Comparison of ENCODE assay signal across 20 mouse cellular contexts in genomic region chr11:23169742-23170428, GRCm38 (mm10).
DNase-seq lines count a peak whose midpoint lies in the region; ATAC-seq and TF ChIP-seq lines count a peak whose summit lies in the region.
"Had no signal": no experiment of that assay in that cellular context is flagged by ENCODE, and none has a peak within 500 bp of the region (broad histone marks: within the 10 kb centered on the region; RNA-seq: fewer than 3 reads in every experiment).

No protein-coding gene starts in this region.

- TF ChIP-seq CTCF in intestine, postnatal 0 days (IDR thresholded peaks at IDR 0.05; ENCODE audit: low read depth) = no peak
- no peak for TF ChIP-seq CTCF in liver, postnatal 0 days (IDR thresholded peaks at IDR 0.05; ENCODE audit: low read depth)

- no peaks in the 10 kb centered on the region for H3K36me3 ChIP-seq in intestine, embryonic 15.5 days
- no peaks in the 10 kb centered on the region for H3K36me3 ChIP-seq in intestine, postnatal 0 days (ENCODE audit: control insufficient read depth, insufficient read depth)
- H3K36me3 ChIP-seq in liver, postnatal 0 days (replicated peaks; ENCODE audit: insufficient read depth, low read length) = no peaks in the 10 kb centered on the region
- H3K36me3 ChIP-seq in forebrain, embryonic 10.5 days (replicated peaks) = no peaks in the 10 kb centered on the region
- H3K36me3 ChIP-seq: embryonic facial prominence, embryonic 12.5 days; forebrain, embryonic 12.5 days; midbrain, embryonic 10.5 days; neural tube, embryonic 15.5 days had no signal

- no peak overlapping the region for H3K9ac ChIP-seq in intestine, embryonic 15.5 days
- no peak overlapping the region for H3K9ac ChIP-seq in intestine, postnatal 0 days (ENCODE audit: low read depth, low read length)
- H3K9ac ChIP-seq in liver, postnatal 0 days (replicated peaks) = no peak overlapping the region
- H3K9ac ChIP-seq: embryonic facial prominence, embryonic 12.5 days; forebrain, embryonic 12.5 days; neural tube, embryonic 15.5 days had no signal

- peak; percentile 15 for DNase-seq in liver, postnatal 0 days
- DNase-seq in neural tube, embryonic 10.5 days (ENCODE audit: extremely low spot score, low spot score) = no peak
- DNase-seq in forebrain, embryonic 10.5 days (ENCODE audit: extremely low spot score, low spot score) = no peak
- DNase-seq: adrenal gland, postnatal 10 days; cerebellum, postnatal 14 days; heart, adult 18-20 months; heart, postnatal 36 days; retina, postnatal 1 day; thymus, postnatal 36 days had no signal

- no peak overlapping the region for H3K4me2 ChIP-seq in intestine, embryonic 15.5 days (replicated peaks)
- H3K4me2 ChIP-seq in intestine, postnatal 0 days (replicated peaks; ENCODE audit: low read depth) = no peak overlapping the region
- peak overlapping the region; percentile 34; the same call in 1 of the 2 replicates for H3K4me2 ChIP-seq in liver, postnatal 0 days (ENCODE audit: low read depth, low read length)
- H3K4me2 ChIP-seq: embryonic facial prominence, embryonic 12.5 days; forebrain, embryonic 12.5 days; neural tube, embryonic 15.5 days had no signal

- peak; percentile 65; the same call in 1 of the 2 replicates for ATAC-seq in intestine, embryonic 15.5 days
- no peak for ATAC-seq in intestine, postnatal 0 days
- ATAC-seq in erythroid progenitor cell, adult 5-6 weeks (replicated peaks; ENCODE audit: low FRiP score, poor library complexity, severe bottlenecking) = peak; percentile 97
- ATAC-seq in liver, postnatal 0 days = peak; percentile 94
- ATAC-seq in CD4-positive, CD25-positive, alpha-beta regulatory T cell, adult 4 months = no peak

- 41% methylated on average over 3 of the region's 3 CpGs for WGBS in intestine, embryonic 15.5 days
- 39% methylated on average over 3 of the region's 3 CpGs for whole genome bisulfite sequencing in intestine, postnatal 0 days
- 35% methylated on average over 3 of the region's 3 CpGs for WGBS in liver, postnatal 0 days (ENCODE audit: insufficient replicate concordance)
- 89% methylated on average over 3 of the region's 3 CpGs for WGBS in forebrain, embryonic 10.5 days

- TF ChIP-seq EP300 in liver, postnatal 0 days (IDR thresholded peaks at IDR 0.05; ENCODE audit: low read depth) = peak; percentile 93

- no peak overlapping the region for H3K4me3 ChIP-seq in intestine, embryonic 15.5 days (replicated peaks)
- no peak overlapping the region for H3K4me3 ChIP-seq in intestine, postnatal 0 days (ENCODE audit: low read depth, low read length)
- no peak overlapping the region for H3K4me3 ChIP-seq in liver, postnatal 0 days (ENCODE audit: low read depth, low read length)
- H3K4me3 ChIP-seq in forebrain, embryonic 10.5 days = no peak overlapping the region
- H3K4me3 ChIP-seq: embryonic facial prominence, embryonic 12.5 days; forebrain, embryonic 12.5 days; layer of hippocampus, adult 2 months; left cerebral cortex, adult 2 months; midbrain, embryonic 10.5 days; neural tube, embryonic 15.5 days had no signal

- H3K27ac ChIP-seq in intestine, embryonic 15.5 days = no peak overlapping the region
- no peak overlapping the region for H3K27ac ChIP-seq in intestine, postnatal 0 days (ENCODE audit: low read depth, low read length)
- peak overlapping the region; percentile 36; the same call in 1 of the 2 replicates for H3K27ac ChIP-seq in liver, postnatal 0 days (ENCODE audit: low read depth)
- H3K27ac ChIP-seq in forebrain, embryonic 10.5 days = no peak overlapping the region
- H3K27ac ChIP-seq: embryonic facial prominence, embryonic 12.5 days; forebrain, embryonic 12.5 days; kidney, postnatal 0 days; layer of hippocampus, adult 2 months; left cerebral cortex, adult 2 months; midbrain, embryonic 10.5 days; neural tube, embryonic 15.5 days had no signal

- H3K27me3 ChIP-seq in intestine, embryonic 15.5 days (replicated peaks) = no peaks in the 10 kb centered on the region
- no peaks in the 10 kb centered on the region for H3K27me3 ChIP-seq in intestine, postnatal 0 days (replicated peaks; ENCODE audit: control insufficient read depth, insufficient read depth, low read length)
- H3K27me3 ChIP-seq in liver, postnatal 0 days (ENCODE audit: insufficient read depth, low read length) = no peaks in the 10 kb centered on the region
- no peaks in the 10 kb centered on the region for H3K27me3 ChIP-seq in forebrain, embryonic 10.5 days (ENCODE audit: poor library complexity, severe bottlenecking)
- H3K27me3 ChIP-seq: embryonic facial prominence, embryonic 12.5 days; forebrain, embryonic 12.5 days; neural tube, embryonic 15.5 days had no signal

- H3K9me3 ChIP-seq in intestine, embryonic 15.5 days = no peaks in the 10 kb centered on the region
- H3K9me3 ChIP-seq in intestine, postnatal 0 days (ENCODE audit: control insufficient read depth) = no peaks in the 10 kb centered on the region
- H3K9me3 ChIP-seq in liver, postnatal 0 days (ENCODE audit: low read length) = no peaks in the 10 kb centered on the region
- H3K9me3 ChIP-seq in forebrain, embryonic 10.5 days = no peaks in the 10 kb centered on the region
- H3K9me3 ChIP-seq: embryonic facial prominence, embryonic 12.5 days; forebrain, embryonic 12.5 days; midbrain, embryonic 10.5 days; neural tube, embryonic 15.5 days had no signal

- H3K4me1 ChIP-seq in intestine, embryonic 15.5 days (replicated peaks) = no peaks in the 10 kb centered on the region
- no peaks in the 10 kb centered on the region for H3K4me1 ChIP-seq in intestine, postnatal 0 days (replicated peaks; ENCODE audit: control insufficient read depth, insufficient read depth, low read length)
- peaks cover 11% of the 10 kb centered on the region; the same call in 1 of the 2 replicates for H3K4me1 ChIP-seq in liver, postnatal 0 days (ENCODE audit: insufficient read depth)
- H3K4me1 ChIP-seq in forebrain, embryonic 10.5 days = no peaks in the 10 kb centered on the region
- H3K4me1 ChIP-seq: embryonic facial prominence, embryonic 12.5 days; forebrain, embryonic 12.5 days; midbrain, embryonic 10.5 days; neural tube, embryonic 15.5 days had no signal

Comparison
In these comparisons a context has a peak if more than half of its experiments do, and no peak if none do; other contexts are left out.
1. ATAC-seq: peak in intestine, embryonic 15.5 days (single experiment), erythroid progenitor cell, adult 5-6 weeks (single experiment) and liver, postnatal 0 days (single experiment); none in intestine, postnatal 0 days (single experiment) and CD4-positive, CD25-positive, alpha-beta regulatory T cell, adult 4 months (single experiment).